Mouse (Mus musculus) midbrain, embryonic 13.5 days (tissue): ENCODE measurements around the gene Chn2. TPM values are rescaled to one million over a fixed set of nuclear protein-coding genes. Genes with fewer than 3 reads are reported as not detected.
A peak's percentile ranks its signal among the peaks of the same experiment; 100 is the strongest.

Experiments
- ATAC-seq: fragments of 200-750 bp; cut with Nextera tagmentation; 2 replicates; pipeline ENCODE4 v1.8.0; 2017; ENCODE audit warnings: mild to moderate bottlenecking, moderate TSS enrichment, moderate library complexity
- H3K27ac ChIP-seq: fragments of 300-500 bp; sonication (generic); 2 replicates; pipeline ENCODE4 v1.5.1; 2015; ENCODE audit warnings: inconsistent platforms, mild to moderate bottlenecking, moderate library complexity
- H3K27me3 ChIP-seq: fragments of 300-500 bp; sonication (generic); 2 replicates; pipeline ENCODE4 v1.6.1; 2015; ENCODE audit warnings: mild to moderate bottlenecking, inconsistent platforms
- H3K36me3 ChIP-seq: fragments of 300-500 bp; sonication (generic); 2 replicates; pipeline ENCODE4 v1.6.1; 2015; ENCODE audit warnings: mild to moderate bottlenecking, inconsistent platforms
- H3K4me1 ChIP-seq: fragments of 300-500 bp; sonication (generic); replicated peaks from 2 replicates; pipeline ENCODE4 v1.6.1; 2015; ENCODE audit warnings: inconsistent platforms
- H3K4me2 ChIP-seq: fragments of 300-500 bp; sonication (generic); replicated peaks from 2 replicates; pipeline ENCODE4 v1.6.1; 2015; ENCODE audit warnings: moderate library complexity, mild to moderate bottlenecking, inconsistent platforms
- H3K4me3 ChIP-seq: fragments of 300-500 bp; sonication (generic); replicated peaks from 2 replicates; pipeline ENCODE4 v1.5.1; 2015; ENCODE audit warnings: mild to moderate bottlenecking, inconsistent platforms
- H3K9ac ChIP-seq: fragments of 300-500 bp; sonication (generic); replicated peaks from 2 replicates; pipeline ENCODE4 v1.6.1; 2015; ENCODE audit warnings: mild to moderate bottlenecking, inconsistent platforms
- H3K9me3 ChIP-seq: fragments of 300-500 bp; sonication (generic); 2 replicates; pipeline ENCODE4 v1.6.1; 2016; ENCODE audit warnings: mild to moderate bottlenecking, inconsistent platforms
- WGBS: fragments of 180-500 bp; shearing (Covaris S2); methylation state at CpG from one replicate; pipeline ENCODE4 v1.1.7; 2015; 5-methylcytosine and 5-hydroxymethylcytosine counted together
- polyA plus RNA-seq: library from polyadenylated mRNA; unstranded; fragments of >200 nt; fragmentation: Nextera tagmentation; extraction: Ambion mirVana; gene quantifications from 2 replicates; pipeline ENCODE4 v1.2.1, GENCODE M21; 2015

The Chn2 gene
- polyA plus RNA-seq, 1 experiment from 2014 or later: 28.8 TPM

- H3K36me3 ChIP-seq: no peaks in the 10 kb centered on the region
- peaks cover 37% of the 10 kb centered on the region for H3K4me1 ChIP-seq
- WGBS: 77% methylated on average over 8 of the region's 8 CpGs
- no peak overlapping the region for H3K4me3 ChIP-seq
- ATAC-seq: no peak
- H3K9ac ChIP-seq: no peak overlapping the region
- H3K27ac ChIP-seq: no peak overlapping the region
- H3K9me3 ChIP-seq: no peaks in the 10 kb centered on the region
- no peaks in the 10 kb centered on the region for H3K27me3 ChIP-seq
- H3K4me2 ChIP-seq: no peak overlapping the region
These were observed 19.5 kb downstream of the Chn2 start for GRCm38 (mm10) chr6:54058837-54059236.

GRCm38 (mm10) chr6:54060258-54060657, 20.9 kb downstream of the Chn2 start:
- Histone ChIP-seq H3K4me3 (no peak overlapping the region), H3K9me3 (no peaks in the 10 kb centered on the region), H3K4me2 (no peak overlapping the region), H3K4me1 (peaks cover 31% of the 10 kb centered on the region), H3K27ac (no peak overlapping the region), H3K36me3 (no peaks in the 10 kb centered on the region), H3K9ac (no peak overlapping the region), H3K27me3 (no peaks in the 10 kb centered on the region)
- ATAC-seq: no peak
- WGBS: 96% methylated on average over 3 of the region's 3 CpGs

GRCm38 (mm10) chr6:54061375-54061774, 22.0 kb downstream of the Chn2 start:
- Histone ChIP-seq H3K9me3 (no peaks in the 10 kb centered on the region), H3K36me3 (no peaks in the 10 kb centered on the region), H3K4me3 (no peak overlapping the region), H3K9ac (no peak overlapping the region), H3K4me2 (no peak overlapping the region), H3K27me3 (no peaks in the 10 kb centered on the region), H3K27ac (peak overlapping the region; percentile 35), H3K4me1 (peaks cover 21% of the 10 kb centered on the region)
- ATAC-seq: no peak
- 49% methylated on average over 9 of the region's 9 CpGs for WGBS

- no peaks in the 10 kb centered on the region for H3K27me3 ChIP-seq
- no peak overlapping the region for H3K4me3 ChIP-seq
- no peaks in the 10 kb centered on the region for H3K36me3 ChIP-seq
- H3K9me3 ChIP-seq: no peaks in the 10 kb centered on the region
- no peak overlapping the region for H3K9ac ChIP-seq
- H3K27ac ChIP-seq: no peak overlapping the region
- WGBS: 77% methylated on average over 6 of the region's 6 CpGs
- peaks cover 12% of the 10 kb centered on the region for H3K4me1 ChIP-seq
- ATAC-seq: no peak
- no peak overlapping the region for H3K4me2 ChIP-seq
These were observed 24.5 kb downstream of the Chn2 start for GRCm38 (mm10) chr6:54063878-54064277.

GRCm38 (mm10) chr6:54067380-54067779, 28.0 kb downstream of the Chn2 start:
- Histone ChIP-seq H3K36me3 (no peaks in the 10 kb centered on the region), H3K4me3 (no peak overlapping the region), H3K27ac (no peak overlapping the region), H3K4me1 (peaks cover 4% of the 10 kb centered on the region), H3K9ac (no peak overlapping the region), H3K4me2 (no peak overlapping the region), H3K27me3 (no peaks in the 10 kb centered on the region), H3K9me3 (no peaks in the 10 kb centered on the region)
- ATAC-seq: no peak
- 77% methylated on average over 5 of the region's 5 CpGs for WGBS

GRCm38 (mm10) chr6:54068882-54069281, 29.5 kb downstream of the Chn2 start:
- no peaks in the 10 kb centered on the region for H3K36me3 ChIP-seq
- ATAC-seq: no peak
- WGBS: 81% methylated on average over 5 of the region's 5 CpGs
- no peak overlapping the region for H3K4me2 ChIP-seq
- H3K9ac ChIP-seq: no peak overlapping the region
- H3K9me3 ChIP-seq: no peaks in the 10 kb centered on the region
- no peak overlapping the region for H3K27ac ChIP-seq
- H3K4me1 ChIP-seq: peaks cover 8% of the 10 kb centered on the region
- no peak overlapping the region for H3K4me3 ChIP-seq
- no peaks in the 10 kb centered on the region for H3K27me3 ChIP-seq

- 74% methylated on average over 6 of the region's 6 CpGs for WGBS
- no peak overlapping the region for H3K4me3 ChIP-seq
- H3K27me3 ChIP-seq: no peaks in the 10 kb centered on the region
- H3K27ac ChIP-seq: no peak overlapping the region
- H3K9ac ChIP-seq: no peak overlapping the region
- H3K9me3 ChIP-seq: no peaks in the 10 kb centered on the region
- ATAC-seq: no peak
- H3K36me3 ChIP-seq: no peaks in the 10 kb centered on the region
- no peak overlapping the region for H3K4me2 ChIP-seq
- peaks cover 22% of the 10 kb centered on the region for H3K4me1 ChIP-seq
These were observed 31.4 kb downstream of the Chn2 start for GRCm38 (mm10) chr6:54070736-54071135.

GRCm38 (mm10) chr6:54071478-54071877, 32.1 kb downstream of the Chn2 start:
- no peak overlapping the region for H3K4me2 ChIP-seq
- H3K27ac ChIP-seq: no peak overlapping the region
- no peak overlapping the region for H3K9ac ChIP-seq
- no peak for ATAC-seq
- no peaks in the 10 kb centered on the region for H3K27me3 ChIP-seq
- WGBS: 89% methylated on average over 4 of the region's 4 CpGs
- no peaks in the 10 kb centered on the region for H3K9me3 ChIP-seq
- peaks cover 22% of the 10 kb centered on the region for H3K4me1 ChIP-seq
- H3K4me3 ChIP-seq: no peak overlapping the region
- no peaks in the 10 kb centered on the region for H3K36me3 ChIP-seq

GRCm38 (mm10) chr6:54074454-54074853, 35.1 kb downstream of the Chn2 start:
- Histone ChIP-seq H3K9me3 (no peaks in the 10 kb centered on the region), H3K4me2 (no peak overlapping the region), H3K4me3 (no peak overlapping the region), H3K36me3 (no peaks in the 10 kb centered on the region), H3K4me1 (peaks cover 22% of the 10 kb centered on the region), H3K27ac (no peak overlapping the region), H3K27me3 (no peaks in the 10 kb centered on the region), H3K9ac (0 out of 2 replicates have a peak overlapping the region, but pooled peaks have one; percentile 19)
- ATAC-seq: no peak
- WGBS: 60% methylated on average over 4 of the region's 4 CpGs

GRCm38 (mm10) chr6:54075419-54075818, 36.1 kb downstream of the Chn2 start:
- Histone ChIP-seq H3K27ac (no peak overlapping the region), H3K4me3 (no peak overlapping the region), H3K27me3 (no peaks in the 10 kb centered on the region), H3K9me3 (no peaks in the 10 kb centered on the region), H3K4me2 (no peak overlapping the region), H3K36me3 (no peaks in the 10 kb centered on the region), H3K9ac (no peak overlapping the region), H3K4me1 (peaks cover 22% of the 10 kb centered on the region)
- no peak for ATAC-seq
- 84% methylated on average over 6 of the region's 6 CpGs for WGBS

- no peaks in the 10 kb centered on the region for H3K36me3 ChIP-seq
- H3K4me3 ChIP-seq: no peak overlapping the region
- H3K9me3 ChIP-seq: no peaks in the 10 kb centered on the region
- 90% methylated on average over 5 of the region's 5 CpGs for WGBS
- peaks cover 18% of the 10 kb centered on the region for H3K4me1 ChIP-seq
- H3K9ac ChIP-seq: no peak overlapping the region
- ATAC-seq: no peak
- no peaks in the 10 kb centered on the region for H3K27me3 ChIP-seq
- H3K27ac ChIP-seq: no peak overlapping the region
- no peak overlapping the region for H3K4me2 ChIP-seq
These were observed 37.3 kb downstream of the Chn2 start for GRCm38 (mm10) chr6:54076625-54077024.

- Histone ChIP-seq H3K36me3 (no peaks in the 10 kb centered on the region), H3K4me2 (no peak overlapping the region), H3K9ac (no peak overlapping the region), H3K4me1 (peaks cover 18% of the 10 kb centered on the region), H3K4me3 (no peak overlapping the region), H3K9me3 (no peaks in the 10 kb centered on the region), H3K27ac (no peak overlapping the region), H3K27me3 (no peaks in the 10 kb centered on the region)
- WGBS: 84% methylated on average over 2 of the region's 2 CpGs
- ATAC-seq: no peak
These were observed 38.9 kb downstream of the Chn2 start for GRCm38 (mm10) chr6:54078269-54078668.

GRCm38 (mm10) chr6:54079881-54080280, 40.5 kb downstream of the Chn2 start:
- Histone ChIP-seq H3K27me3 (no peaks in the 10 kb centered on the region), H3K27ac (no peak overlapping the region), H3K4me3 (no peak overlapping the region), H3K36me3 (no peaks in the 10 kb centered on the region), H3K9ac (no peak overlapping the region), H3K4me2 (no peak overlapping the region), H3K9me3 (no peaks in the 10 kb centered on the region), H3K4me1 (peaks cover 6% of the 10 kb centered on the region)
- 91% methylated on average over 2 of the region's 2 CpGs for WGBS
- no peak for ATAC-seq
